Mouse (Mus musculus) stomach, embryonic 14.5 days (tissue): ENCODE measurements at regions not wholly inside any gene's neighbourhood (a gene's known extent, or its start where the extent isn't known, plus 50 kb on each side); places are given as distances from the start of the nearest gene placed in this dataset.
A peak's percentile ranks its signal among the peaks of the same experiment; 100 is the strongest.

Experiments used
- ATAC-seq: fragments of 200-750 bp; cut with Nextera tagmentation; 2 replicates; pipeline ENCODE4 v1.8.0; 2017; ENCODE audit warnings: low read depth, moderate TSS enrichment; ENCODE audit not compliant: insufficient number of reproducible peaks, insufficient read depth, low FRiP score
- H3K27ac ChIP-seq: fragments of 300-500 bp; sonication (generic); 2 replicates; pipeline ENCODE4 v1.5.1; 2014; ENCODE audit warnings: mild to moderate bottlenecking, low read length, moderate library complexity, mixed read lengths
- H3K27me3 ChIP-seq: fragments of 300-500 bp; sonication (generic); 2 replicates; pipeline ENCODE4 v1.6.1; 2014; ENCODE audit warnings: low read length, control low read depth, mixed read lengths; ENCODE audit not compliant: control insufficient read depth, insufficient read depth
- H3K36me3 ChIP-seq: fragments of 300-500 bp; sonication (generic); 2 replicates; pipeline ENCODE4 v1.6.1; 2014; ENCODE audit warnings: mild to moderate bottlenecking, control low read depth, low read length, moderate library complexity, mixed read lengths; ENCODE audit not compliant: control insufficient read depth, insufficient read depth
- H3K4me1 ChIP-seq: fragments of 300-500 bp; sonication (generic); 2 replicates; pipeline ENCODE4 v1.6.1; 2014; ENCODE audit warnings: low read length, control low read depth, mixed read lengths; ENCODE audit not compliant: control insufficient read depth, insufficient read depth
- H3K4me2 ChIP-seq: fragments of 300-500 bp; sonication (generic); replicated peaks from 2 replicates; pipeline ENCODE4 v1.6.1; 2014; ENCODE audit warnings: low read depth, low read length, control low read depth
- H3K4me3 ChIP-seq: fragments of 300-500 bp; sonication (generic); 2 replicates; pipeline ENCODE4 v1.5.1; 2014; ENCODE audit warnings: low read depth, low read length, control low read depth
- H3K9ac ChIP-seq: fragments of 300-500 bp; sonication (generic); replicated peaks from 2 replicates; pipeline ENCODE4 v1.6.1; 2014; ENCODE audit warnings: low read depth, mild to moderate bottlenecking, control low read depth, low read length, moderate library complexity, mixed read lengths
- H3K9me3 ChIP-seq: fragments of 300-500 bp; sonication (generic); 2 replicates; pipeline ENCODE4 v1.6.1; 2016; ENCODE audit warnings: low read depth, low read length, control low read depth; ENCODE audit not compliant: control insufficient read depth
- WGBS: fragments of 180-500 bp; shearing (Covaris S2); extraction: QIAGEN DNeasy Blood & Tissue Kit; methylation state at CpG from one replicate; pipeline ENCODE4 v1.1.7; 2014; 5-methylcytosine and 5-hydroxymethylcytosine counted together

DNA sequence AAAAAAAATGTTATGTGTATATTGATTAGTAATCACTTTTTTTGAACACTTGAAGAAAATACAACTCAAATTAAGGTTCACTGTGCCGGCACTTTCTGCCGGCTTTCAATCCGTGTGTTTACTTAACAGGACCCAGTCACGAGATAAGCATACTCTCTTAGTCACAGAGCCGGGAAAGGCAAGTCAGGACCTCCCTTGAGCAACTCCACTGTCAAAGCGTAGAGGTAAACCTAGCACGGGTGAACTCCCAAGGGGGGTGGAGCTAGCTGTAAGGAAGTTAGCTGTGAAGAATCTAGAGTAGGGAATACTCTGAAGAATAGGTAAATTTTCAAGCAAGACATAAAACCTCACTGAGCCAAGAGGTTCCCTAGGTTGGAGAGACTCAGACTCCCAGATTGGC is 164.0 kb upstream of the Lnx1 start:
- Histone ChIP-seq H3K9ac (no peak overlapping the region), H3K4me2 (no peak overlapping the region), H3K9me3 (no peaks in the 10 kb centered on the region), H3K27ac (no peak overlapping the region), H3K4me1 (peaks cover 11% of the 10 kb centered on the region; the same call in 1 of the 2 replicates), H3K4me3 (no peak overlapping the region), H3K36me3 (no peaks in the 10 kb centered on the region), H3K27me3 (no peaks in the 10 kb centered on the region)
- 7% methylated on average over 7 of the region's 7 CpGs for WGBS
- ATAC-seq: peak; percentile 72; the same call in 1 of the 2 replicates

DNA sequence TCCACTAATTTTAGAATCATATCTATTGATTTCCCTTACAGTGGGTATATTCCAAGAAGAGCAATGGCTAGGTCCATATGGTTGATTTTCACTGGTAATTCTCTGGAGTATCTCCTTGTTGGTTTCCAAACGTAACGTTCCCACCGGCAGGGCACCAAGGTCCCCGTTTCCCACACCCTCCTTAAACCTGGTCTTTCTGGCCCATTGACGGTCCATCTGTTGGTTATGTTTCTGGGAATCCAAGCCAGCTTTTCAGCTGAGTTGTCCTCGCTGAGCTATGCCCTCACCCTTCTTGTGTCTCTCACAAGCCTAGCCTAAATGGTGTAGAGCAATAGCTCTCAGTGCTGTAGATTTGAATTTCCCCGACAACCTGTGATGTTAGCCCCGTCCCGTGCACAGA is 162.7 kb upstream of the Lnx1 start:
- H3K9ac ChIP-seq: no peak overlapping the region
- no peak overlapping the region for H3K27ac ChIP-seq
- no peaks in the 10 kb centered on the region for H3K9me3 ChIP-seq
- WGBS: 91% methylated on average over 9 of the region's 9 CpGs
- no peak overlapping the region for H3K4me2 ChIP-seq
- H3K27me3 ChIP-seq: no peaks in the 10 kb centered on the region
- no peak overlapping the region for H3K4me3 ChIP-seq
- ATAC-seq: no peak
- peaks cover 19% of the 10 kb centered on the region; the same call in 1 of the 2 replicates for H3K4me1 ChIP-seq
- H3K36me3 ChIP-seq: no peaks in the 10 kb centered on the region

DNA sequence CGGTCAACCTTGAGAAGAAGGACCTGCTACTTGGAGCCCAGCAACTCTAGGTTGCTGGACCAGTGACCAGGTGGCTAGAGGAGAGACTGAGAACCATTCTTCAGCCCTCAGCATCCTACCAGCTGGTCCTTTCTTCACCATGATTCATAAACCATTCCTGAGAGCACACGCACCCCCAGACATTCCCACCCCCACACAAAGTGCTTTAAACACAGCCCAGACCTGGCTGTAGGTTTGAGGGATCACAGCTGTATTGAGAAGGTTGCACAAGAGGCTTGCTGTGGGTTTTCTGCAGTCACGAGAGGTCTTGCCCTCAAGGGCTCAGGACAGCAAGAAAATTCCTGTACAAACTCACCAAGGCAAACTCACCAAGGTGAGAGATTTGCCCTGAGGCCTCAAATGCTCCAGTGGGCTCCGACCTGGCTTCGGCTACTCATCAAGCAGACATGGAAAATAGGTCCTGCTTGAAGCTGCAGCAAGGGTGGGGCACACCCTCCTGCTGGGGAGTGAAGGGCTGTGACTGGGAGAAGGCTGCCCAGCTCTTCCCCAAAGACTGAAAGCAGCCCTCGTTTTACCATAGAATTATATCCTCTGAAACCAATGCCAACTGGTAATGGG is 161.9 kb upstream of the Lnx1 start:
- no peaks in the 10 kb centered on the region for H3K27me3 ChIP-seq
- no peaks in the 10 kb centered on the region for H3K9me3 ChIP-seq
- no peak overlapping the region for H3K4me2 ChIP-seq
- no peak overlapping the region for H3K4me3 ChIP-seq
- peaks cover 19% of the 10 kb centered on the region; the same call in 1 of the 2 replicates for H3K4me1 ChIP-seq
- 61% methylated on average over 6 of the region's 6 CpGs for WGBS
- ATAC-seq: no peak
- no peak overlapping the region for H3K9ac ChIP-seq
- H3K27ac ChIP-seq: no peak overlapping the region
- H3K36me3 ChIP-seq: no peaks in the 10 kb centered on the region

DNA sequence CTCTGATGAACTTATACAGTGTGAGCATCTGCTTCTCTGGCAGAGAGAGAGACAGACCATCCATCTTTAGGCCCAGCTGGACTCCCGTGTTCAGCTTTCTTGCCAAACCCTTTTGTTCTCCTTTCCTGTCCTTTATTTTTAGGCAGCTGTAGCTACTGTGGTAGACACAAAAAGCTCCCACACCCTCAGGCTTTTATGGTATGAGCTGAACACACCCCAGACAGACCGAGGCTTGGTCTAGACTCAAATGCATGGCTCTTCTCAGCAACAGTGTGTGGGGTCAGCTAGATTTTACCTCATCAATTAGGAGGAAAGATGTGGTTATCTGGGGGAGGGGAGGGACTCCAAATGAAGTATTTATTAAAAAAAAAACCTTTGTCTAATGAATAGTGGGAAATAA is 158.6 kb upstream of the Lnx1 start:
- ATAC-seq: no peak
- Histone ChIP-seq H3K4me1 (peaks cover 14% of the 10 kb centered on the region; the same call in 1 of the 2 replicates), H3K9ac (no peak overlapping the region), H3K9me3 (no peaks in the 10 kb centered on the region), H3K4me2 (no peak overlapping the region), H3K27ac (no peak overlapping the region), H3K36me3 (no peaks in the 10 kb centered on the region), H3K4me3 (no peak overlapping the region), H3K27me3 (no peaks in the 10 kb centered on the region)
- 15% methylated on average over 2 of the region's 2 CpGs for WGBS

DNA sequence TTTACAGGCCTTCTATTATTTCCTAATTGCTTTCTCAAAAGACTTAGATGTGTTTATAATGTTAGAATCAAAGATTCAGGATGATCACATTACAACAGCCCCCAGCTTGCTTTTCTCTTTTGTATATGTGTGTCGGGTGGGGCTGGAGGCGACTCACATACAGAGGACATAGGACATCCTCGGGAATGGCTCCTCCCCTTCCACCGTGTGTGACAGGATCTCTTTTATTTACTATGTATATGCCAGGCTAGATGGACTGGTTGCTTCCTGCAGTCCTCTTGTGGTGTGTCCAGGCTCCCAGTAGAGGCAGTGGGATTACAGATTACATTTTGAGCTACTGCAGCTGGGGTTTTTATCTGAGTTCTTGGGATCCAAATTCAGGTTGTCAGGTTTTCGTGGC is 155.1 kb upstream of the Lnx1 start:
- 26% methylated on average over 5 of the region's 5 CpGs for WGBS
- no peak overlapping the region for H3K9ac ChIP-seq
- no peak overlapping the region for H3K4me3 ChIP-seq
- H3K9me3 ChIP-seq: no peaks in the 10 kb centered on the region
- H3K4me2 ChIP-seq: no peak overlapping the region
- no peaks in the 10 kb centered on the region for H3K36me3 ChIP-seq
- no peak for ATAC-seq
- H3K27ac ChIP-seq: no peak overlapping the region
- H3K27me3 ChIP-seq: no peaks in the 10 kb centered on the region
- H3K4me1 ChIP-seq: peaks cover 8% of the 10 kb centered on the region; the same call in 1 of the 2 replicates

DNA sequence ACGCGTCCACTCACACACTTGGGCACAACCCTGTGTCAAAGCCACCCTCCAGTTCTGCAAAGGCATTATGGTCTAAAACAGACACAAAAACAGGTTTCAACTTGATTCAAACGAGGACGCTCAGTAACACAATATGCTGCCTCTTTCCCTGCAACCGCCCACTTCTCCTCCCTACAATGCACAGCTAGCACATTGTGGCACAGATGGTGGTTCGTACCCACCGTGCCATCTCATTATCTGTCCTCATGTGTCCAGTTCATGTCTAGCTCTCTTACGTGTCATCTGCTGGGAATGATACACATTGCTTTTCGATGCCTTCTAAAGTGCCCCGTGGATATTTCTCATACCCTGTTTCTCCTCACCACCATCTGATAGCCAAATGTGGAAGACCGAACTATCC is 154.4 kb upstream of the Lnx1 start:
- ATAC-seq: no peak
- no peak overlapping the region for H3K27ac ChIP-seq
- no peak overlapping the region for H3K9ac ChIP-seq
- H3K4me3 ChIP-seq: no peak overlapping the region
- peaks cover 8% of the 10 kb centered on the region; the same call in 1 of the 2 replicates for H3K4me1 ChIP-seq
- H3K27me3 ChIP-seq: no peaks in the 10 kb centered on the region
- no peaks in the 10 kb centered on the region for H3K36me3 ChIP-seq
- H3K9me3 ChIP-seq: no peaks in the 10 kb centered on the region
- 80% methylated on average over 11 of the region's 11 CpGs for WGBS
- H3K4me2 ChIP-seq: no peak overlapping the region

DNA sequence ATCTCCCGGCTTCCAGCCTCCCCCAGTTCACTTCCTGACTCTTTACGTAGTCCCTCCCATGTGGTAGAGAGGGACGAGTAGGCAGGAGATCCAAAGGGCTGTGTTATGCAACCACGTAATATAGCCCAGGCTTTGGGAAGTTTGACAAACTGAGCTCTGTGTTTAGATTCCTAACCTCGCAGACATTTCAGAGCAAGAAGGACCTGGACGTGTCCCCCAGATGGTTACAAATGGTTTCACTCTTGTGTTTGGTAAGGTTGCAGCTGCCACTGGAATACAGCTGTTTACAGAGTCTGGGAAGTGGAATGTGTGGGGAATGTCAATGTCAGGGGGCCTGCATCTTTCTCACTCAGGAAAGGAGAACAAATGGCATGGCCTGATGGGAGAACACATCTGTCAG is 145.1 kb upstream of the Lnx1 start:
- H3K27ac ChIP-seq: peak overlapping the region; percentile 81
- no peaks in the 10 kb centered on the region for H3K27me3 ChIP-seq
- WGBS: 25% methylated on average over 6 of the region's 6 CpGs
- no peak overlapping the region for H3K4me3 ChIP-seq
- ATAC-seq: peak; percentile 76; the same call in 1 of the 2 replicates
- H3K9me3 ChIP-seq: no peaks in the 10 kb centered on the region
- H3K4me2 ChIP-seq: no peak overlapping the region
- H3K9ac ChIP-seq: no peak overlapping the region
- no peaks in the 10 kb centered on the region for H3K36me3 ChIP-seq
- peaks cover 17% of the 10 kb centered on the region; the same call in 1 of the 2 replicates for H3K4me1 ChIP-seq

DNA sequence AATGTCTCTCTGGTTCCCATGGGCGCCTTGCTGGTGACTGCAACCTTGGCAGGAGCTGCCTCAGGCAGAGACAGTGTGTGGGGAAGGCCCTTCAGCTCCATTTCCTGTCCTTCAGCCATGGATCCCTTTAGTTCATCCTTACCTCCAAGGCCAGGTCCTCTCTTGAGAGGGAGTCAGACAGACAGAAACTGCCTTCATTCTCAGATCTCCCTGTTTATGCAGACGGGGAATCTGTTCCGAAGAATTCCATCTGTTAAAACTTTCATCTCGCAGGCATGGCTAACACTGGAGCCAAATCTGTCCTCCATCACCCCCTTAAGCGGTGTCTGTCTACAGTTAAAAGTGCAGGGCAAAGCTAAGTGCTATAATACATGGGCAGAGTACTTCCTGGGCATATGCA is 144.0 kb upstream of the Lnx1 start:
- Histone ChIP-seq H3K9me3 (no peaks in the 10 kb centered on the region), H3K36me3 (no peaks in the 10 kb centered on the region), H3K4me1 (peaks cover 17% of the 10 kb centered on the region; the same call in 1 of the 2 replicates), H3K9ac (no peak overlapping the region), H3K27ac (peak overlapping the region; percentile 81), H3K4me3 (no peak overlapping the region), H3K4me2 (no peak overlapping the region), H3K27me3 (no peaks in the 10 kb centered on the region)
- ATAC-seq: no peak
- 50% methylated on average over 5 of the region's 5 CpGs for WGBS

DNA sequence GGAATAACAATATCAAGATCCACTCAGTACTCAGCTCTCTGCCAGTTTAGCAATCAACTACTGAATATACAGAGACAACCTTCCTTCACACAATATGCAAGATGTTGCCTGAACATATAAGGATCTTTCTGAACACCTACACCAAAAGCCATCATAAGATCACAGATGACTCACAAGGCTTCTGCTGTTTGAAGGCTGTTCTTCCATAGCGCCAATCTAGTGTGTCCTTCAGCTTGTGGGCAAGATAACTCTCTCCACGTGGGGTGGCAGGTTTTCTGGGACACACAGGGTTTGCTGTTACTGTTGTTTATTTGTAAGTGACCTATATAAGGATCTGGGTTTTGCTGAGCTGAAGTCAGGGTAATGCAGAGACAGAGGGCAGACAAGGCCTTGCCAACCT is 131.7 kb upstream of the Lnx1 start:
- Histone ChIP-seq H3K4me3 (no peak overlapping the region), H3K36me3 (no peaks in the 10 kb centered on the region), H3K4me1 (peaks cover 21% of the 10 kb centered on the region; the same call in 1 of the 2 replicates), H3K9me3 (no peaks in the 10 kb centered on the region), H3K27ac (no peak overlapping the region; the same call in 1 of the 2 replicates), H3K4me2 (no peak overlapping the region), H3K27me3 (no peaks in the 10 kb centered on the region), H3K9ac (no peak overlapping the region)
- no peak for ATAC-seq
- WGBS: 73% methylated on average over 2 of the region's 2 CpGs
